Mouse (Mus musculus): Measurements from ENCODE around the gene Celsr1. TPM values are rescaled to one million over a fixed set of nuclear protein-coding genes. Genes with fewer than 3 reads are reported as not detected.

The Celsr1 gene
- polyA plus RNA-seq, 1 experiment = 2.9 TPM

GRCm38 (mm10) chr15:86071166-86071565 is 37.6 kb upstream of the Celsr1 start:
- H3K4me3 ChIP-seq (ENCODE audit: low read depth, low read length) = no peak overlapping the region
- WGBS = 32% methylated on average over 1 of the region's 1 CpGs
- H3K36me3 ChIP-seq (ENCODE audit: control insufficient read depth, insufficient read depth, low read length) = no peaks in the 10 kb centered on the region
- peaks cover 46% of the 10 kb centered on the region for H3K4me1 ChIP-seq (ENCODE audit: control insufficient read depth, insufficient read depth, insufficient read length, low read length)
- no peak for TF ChIP-seq POLR2A (IDR thresholded peaks at IDR 0.05; ENCODE audit: low read depth, low read length)
- TF ChIP-seq CTCF (IDR thresholded peaks at IDR 0.05; ENCODE audit: extremely low read depth, insufficient read length, insufficient replicate concordance, low read depth, low read length) = no peak
- no peaks in the 10 kb centered on the region for H3K27me3 ChIP-seq (ENCODE audit: control insufficient read depth, insufficient read depth, low read length)
- no peak overlapping the region for H3K27ac ChIP-seq (ENCODE audit: insufficient read depth, low read depth, low read length)

GRCm38 (mm10) chr15:86070368-86070767 is 36.8 kb upstream of the Celsr1 start:
- H3K27ac ChIP-seq (ENCODE audit: insufficient read depth, low read depth, low read length) = no peak overlapping the region
- H3K27me3 ChIP-seq (ENCODE audit: control insufficient read depth, insufficient read depth, low read length) = no peaks in the 10 kb centered on the region
- H3K4me3 ChIP-seq (ENCODE audit: low read depth, low read length) = no peak overlapping the region
- H3K36me3 ChIP-seq (ENCODE audit: control insufficient read depth, insufficient read depth, low read length) = no peaks in the 10 kb centered on the region
- TF ChIP-seq CTCF (IDR thresholded peaks at IDR 0.05; ENCODE audit: extremely low read depth, insufficient read length, insufficient replicate concordance, low read depth, low read length) = no peak
- TF ChIP-seq POLR2A (IDR thresholded peaks at IDR 0.05; ENCODE audit: low read depth, low read length) = no peak
- 84% methylated on average over 11 of the region's 11 CpGs for WGBS
- peaks cover 44% of the 10 kb centered on the region for H3K4me1 ChIP-seq (ENCODE audit: control insufficient read depth, insufficient read depth, insufficient read length, low read length)

GRCm38 (mm10) chr15:86069011-86069791 is 35.6 kb upstream of the Celsr1 start:
- no peak for TF ChIP-seq CTCF (IDR thresholded peaks at IDR 0.05; ENCODE audit: extremely low read depth, insufficient read length, insufficient replicate concordance, low read depth, low read length)

GRCm38 (mm10) chr15:86067941-86068495 is 34.4 kb upstream of the Celsr1 start:
- TF ChIP-seq CTCF (IDR thresholded peaks at IDR 0.05; ENCODE audit: extremely low read depth, insufficient read length, insufficient replicate concordance, low read depth, low read length) (no peak), POLR2A (IDR thresholded peaks at IDR 0.05; ENCODE audit: low read depth, low read length) (no peak)
- Histone ChIP-seq H3K27ac (ENCODE audit: insufficient read depth, low read depth, low read length) (0 out of 2 replicates have a peak overlapping the region, but pooled peaks have one; percentile 6), H3K27me3 (ENCODE audit: control insufficient read depth, insufficient read depth, low read length) (no peaks in the 10 kb centered on the region), H3K36me3 (ENCODE audit: control insufficient read depth, insufficient read depth, low read length) (no peaks in the 10 kb centered on the region), H3K4me1 (ENCODE audit: control insufficient read depth, insufficient read depth, insufficient read length, low read length) (peaks cover 44% of the 10 kb centered on the region), H3K4me3 (ENCODE audit: low read depth, low read length) (no peak overlapping the region)
- WGBS = 93% methylated on average over 4 of the region's 4 CpGs

More at GRCm38 (mm10) chr15:86069011-86069791, 35.6 kb upstream of the Celsr1 start:
- Histone ChIP-seq H3K27ac (ENCODE audit: insufficient read depth, low read depth, low read length) (no peak overlapping the region), H3K36me3 (ENCODE audit: control insufficient read depth, insufficient read depth, low read length) (no peaks in the 10 kb centered on the region), H3K4me1 (ENCODE audit: control insufficient read depth, insufficient read depth, insufficient read length, low read length) (peaks cover 48% of the 10 kb centered on the region), H3K4me3 (ENCODE audit: low read depth, low read length) (no peak overlapping the region), H3K27me3 (ENCODE audit: control insufficient read depth, insufficient read depth, low read length) (no peaks in the 10 kb centered on the region)
- 90% methylated on average over 10 of the region's 10 CpGs for WGBS

- H3K36me3 ChIP-seq (ENCODE audit: control insufficient read depth, insufficient read depth, low read length) = no peaks in the 10 kb centered on the region
- no peak overlapping the region for H3K4me3 ChIP-seq (ENCODE audit: low read depth, low read length)
- TF ChIP-seq CTCF (IDR thresholded peaks at IDR 0.05; ENCODE audit: extremely low read depth, insufficient read length, insufficient replicate concordance, low read depth, low read length) (no peak), POLR2A (IDR thresholded peaks at IDR 0.05; ENCODE audit: low read depth, low read length) (no peak)
- 0 out of 2 replicates have a peak overlapping the region, but pooled peaks have one; percentile 6 for H3K27ac ChIP-seq (ENCODE audit: insufficient read depth, low read depth, low read length)
- H3K27me3 ChIP-seq (ENCODE audit: control insufficient read depth, insufficient read depth, low read length) = no peaks in the 10 kb centered on the region
- WGBS = 28% methylated on average over 6 of the region's 6 CpGs
- peaks cover 46% of the 10 kb centered on the region for H3K4me1 ChIP-seq (ENCODE audit: control insufficient read depth, insufficient read depth, insufficient read length, low read length)
These were observed 34.0 kb upstream of the Celsr1 start for GRCm38 (mm10) chr15:86067581-86067910.

GRCm38 (mm10) chr15:86066836-86067580 is 33.4 kb upstream of the Celsr1 start:
- TF ChIP-seq CTCF (IDR thresholded peaks at IDR 0.05; ENCODE audit: extremely low read depth, insufficient read length, insufficient replicate concordance, low read depth, low read length) (no peak), POLR2A (IDR thresholded peaks at IDR 0.05; ENCODE audit: low read depth, low read length) (no peak)
- no peaks in the 10 kb centered on the region for H3K36me3 ChIP-seq (ENCODE audit: control insufficient read depth, insufficient read depth, low read length)
- no peak overlapping the region for H3K4me3 ChIP-seq (ENCODE audit: low read depth, low read length)
- H3K4me1 ChIP-seq (ENCODE audit: control insufficient read depth, insufficient read depth, insufficient read length, low read length) = peaks cover 48% of the 10 kb centered on the region
- 0 out of 2 replicates have a peak overlapping the region, but pooled peaks have one; percentile 6 for H3K27ac ChIP-seq (ENCODE audit: insufficient read depth, low read depth, low read length)
- WGBS = 71% methylated on average over 14 of the region's 14 CpGs
- H3K27me3 ChIP-seq (ENCODE audit: control insufficient read depth, insufficient read depth, low read length) = no peaks in the 10 kb centered on the region

- peak overlapping the region; percentile 40 for H3K27ac ChIP-seq (ENCODE audit: insufficient read depth, low read depth, low read length)
- no peaks in the 10 kb centered on the region for H3K36me3 ChIP-seq (ENCODE audit: control insufficient read depth, insufficient read depth, low read length)
- H3K4me1 ChIP-seq (ENCODE audit: control insufficient read depth, insufficient read depth, insufficient read length, low read length) = peaks cover 54% of the 10 kb centered on the region
- no peak for TF ChIP-seq CTCF (IDR thresholded peaks at IDR 0.05; ENCODE audit: extremely low read depth, insufficient read length, insufficient replicate concordance, low read depth, low read length)
- TF ChIP-seq POLR2A (IDR thresholded peaks at IDR 0.05; ENCODE audit: low read depth, low read length) = no peak
- WGBS = 67% methylated on average over 4 of the region's 4 CpGs
- H3K4me3 ChIP-seq (ENCODE audit: low read depth, low read length) = no peak overlapping the region
- H3K27me3 ChIP-seq (ENCODE audit: control insufficient read depth, insufficient read depth, low read length) = no peaks in the 10 kb centered on the region
These were observed 31.8 kb upstream of the Celsr1 start for GRCm38 (mm10) chr15:86065367-86065766.
